Mouse (Mus musculus): ENCODE data around the gene Wscd2. TPM values are rescaled to one million over a fixed set of nuclear protein-coding genes. Genes with fewer than 3 reads are reported as not detected.

Gene Wscd2
- polyA plus RNA-seq, 1 experiment from 2014 or later, result 3.4 TPM

- Histone ChIP-seq H3K36me3 (ENCODE audit: control insufficient read depth, insufficient read depth, low read length) (no peaks in the 10 kb centered on the region), H3K27me3 (replicated peaks; ENCODE audit: control insufficient read depth, insufficient read depth, low read length) (no peaks in the 10 kb centered on the region), H3K27ac (ENCODE audit: low read depth, low read length) (no peak overlapping the region), H3K4me1 (ENCODE audit: control insufficient read depth, insufficient read depth, low read length) (peaks cover 12% of the 10 kb centered on the region; the same call in 1 of the 2 replicates), H3K4me3 (ENCODE audit: low read depth, low read length) (no peak overlapping the region), H3K4me2 (ENCODE audit: low read length) (no peak overlapping the region), H3K9ac (ENCODE audit: low read length) (no peak overlapping the region), H3K9me3 (replicated peaks; ENCODE audit: control insufficient read depth, low read length) (no peaks in the 10 kb centered on the region)
- 76% methylated on average over 6 of the region's 6 CpGs for WGBS
- DNase-seq (ENCODE audit: low spot score) (no peak), ATAC-seq (no peak)
Measured at GRCm38 (mm10) chr5:113521037-113521436, 30.9 kb downstream of the Wscd2 start.

DNA sequence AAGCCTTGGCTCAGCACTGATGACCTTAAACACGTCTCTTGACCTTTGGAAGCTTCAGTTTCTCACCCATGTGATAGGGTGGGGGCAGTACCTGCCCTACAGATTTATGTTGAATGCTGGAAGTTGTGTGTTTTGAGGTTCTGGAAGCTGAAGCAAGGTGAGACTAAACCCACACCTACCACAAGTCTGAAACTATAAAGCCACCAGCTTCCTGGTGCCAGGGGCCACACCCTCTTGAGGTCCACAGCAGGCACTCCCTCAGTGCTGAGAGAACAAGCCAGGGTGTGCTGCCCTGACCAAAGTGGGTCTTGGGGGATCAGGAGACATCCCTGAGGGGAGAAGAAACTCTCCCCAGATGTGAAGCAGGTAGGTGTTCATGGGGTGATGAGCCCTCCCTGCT is 48.7 kb downstream of the Wscd2 start:
- no peak overlapping the region for H3K4me3 ChIP-seq (ENCODE audit: low read depth, low read length)
- 55% methylated on average over 1 of the region's 1 CpGs for WGBS
- H3K36me3 ChIP-seq (ENCODE audit: control insufficient read depth, insufficient read depth, low read length), result no peaks in the 10 kb centered on the region
- H3K4me2 ChIP-seq (ENCODE audit: low read length), result no peak overlapping the region
- no peak for ATAC-seq
- no peaks in the 10 kb centered on the region for H3K9me3 ChIP-seq (replicated peaks; ENCODE audit: control insufficient read depth, low read length)
- DNase-seq (ENCODE audit: low spot score), result no peak
- no peak overlapping the region for H3K9ac ChIP-seq (ENCODE audit: low read length)
- no peak overlapping the region for H3K27ac ChIP-seq (ENCODE audit: low read depth, low read length)
- peaks cover 32% of the 10 kb centered on the region for H3K4me1 ChIP-seq (ENCODE audit: control insufficient read depth, insufficient read depth, low read length)
- no peaks in the 10 kb centered on the region for H3K27me3 ChIP-seq (replicated peaks; ENCODE audit: control insufficient read depth, insufficient read depth, low read length)

DNA sequence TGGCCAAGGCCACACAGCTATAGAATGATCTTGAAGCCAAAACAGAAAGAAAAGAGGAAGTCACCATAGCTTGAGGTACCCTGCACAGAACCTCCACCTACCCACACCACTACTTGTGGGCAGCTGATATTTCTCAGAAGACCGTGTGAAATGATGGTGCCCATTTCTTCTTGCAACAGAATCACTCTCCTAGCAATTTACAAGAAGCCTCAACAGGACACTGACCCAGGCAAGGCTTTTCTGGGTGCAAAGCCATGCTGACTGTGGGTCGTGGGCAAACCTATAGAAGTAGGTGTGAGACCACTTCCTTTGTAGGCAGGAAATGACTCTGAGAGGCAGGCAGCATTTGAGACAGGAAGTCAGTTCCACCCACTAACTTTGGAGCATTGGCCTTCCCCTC is 49.3 kb downstream of the Wscd2 start:
- H3K4me2 ChIP-seq (ENCODE audit: low read length), result no peak overlapping the region
- no peak overlapping the region for H3K9ac ChIP-seq (ENCODE audit: low read length)
- no peaks in the 10 kb centered on the region for H3K27me3 ChIP-seq (replicated peaks; ENCODE audit: control insufficient read depth, insufficient read depth, low read length)
- no peak overlapping the region for H3K4me3 ChIP-seq (ENCODE audit: low read depth, low read length)
- no peak overlapping the region for H3K27ac ChIP-seq (ENCODE audit: low read depth, low read length)
- DNase-seq (ENCODE audit: low spot score), result no peak
- no peak for ATAC-seq
- H3K9me3 ChIP-seq (replicated peaks; ENCODE audit: control insufficient read depth, low read length), result no peaks in the 10 kb centered on the region
- no peaks in the 10 kb centered on the region for H3K36me3 ChIP-seq (ENCODE audit: control insufficient read depth, insufficient read depth, low read length)
- peaks cover 35% of the 10 kb centered on the region for H3K4me1 ChIP-seq (ENCODE audit: control insufficient read depth, insufficient read depth, low read length)
- WGBS, result 72% methylated on average over 2 of the region's 2 CpGs

DNA sequence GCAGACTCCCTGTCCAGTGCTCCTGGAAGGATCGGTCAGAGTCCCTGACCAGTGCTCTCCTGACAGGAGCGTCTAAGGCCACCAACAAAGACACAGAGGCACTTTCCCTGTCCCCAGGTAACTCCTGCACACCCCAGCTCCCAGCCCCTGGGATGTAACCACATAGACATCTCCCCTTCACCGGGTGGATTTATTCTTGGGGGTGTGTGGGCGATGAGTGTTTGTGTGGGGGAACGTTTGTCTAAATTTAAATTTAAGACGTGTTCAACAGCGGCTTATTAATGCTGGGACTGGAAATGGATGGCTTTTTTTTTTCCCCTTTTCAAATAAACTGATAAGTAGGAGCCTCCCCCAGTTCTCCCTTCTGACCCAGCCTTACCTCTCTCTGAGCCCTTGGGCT is 49.7 kb downstream of the Wscd2 start:
- H3K9ac ChIP-seq (ENCODE audit: low read length), result no peak overlapping the region
- no peaks in the 10 kb centered on the region for H3K36me3 ChIP-seq (ENCODE audit: control insufficient read depth, insufficient read depth, low read length)
- no peak for DNase-seq (ENCODE audit: low spot score)
- no peak overlapping the region for H3K27ac ChIP-seq (ENCODE audit: low read depth, low read length)
- H3K4me1 ChIP-seq (ENCODE audit: control insufficient read depth, insufficient read depth, low read length), result peaks cover 37% of the 10 kb centered on the region
- no peak overlapping the region for H3K4me3 ChIP-seq (ENCODE audit: low read depth, low read length)
- ATAC-seq, result no peak
- no peaks in the 10 kb centered on the region for H3K9me3 ChIP-seq (replicated peaks; ENCODE audit: control insufficient read depth, low read length)
- H3K4me2 ChIP-seq (ENCODE audit: low read length), result no peak overlapping the region
- no peaks in the 10 kb centered on the region for H3K27me3 ChIP-seq (replicated peaks; ENCODE audit: control insufficient read depth, insufficient read depth, low read length)
- 91% methylated on average over 7 of the region's 7 CpGs for WGBS

GRCm38 (mm10) chr5:113541196-113541595 is 51.1 kb downstream of the Wscd2 start:
- Histone ChIP-seq H3K27me3 (replicated peaks; ENCODE audit: control insufficient read depth, insufficient read depth, low read length) (no peaks in the 10 kb centered on the region), H3K4me3 (ENCODE audit: low read depth, low read length) (no peak overlapping the region), H3K9me3 (replicated peaks; ENCODE audit: control insufficient read depth, low read length) (no peaks in the 10 kb centered on the region), H3K4me2 (ENCODE audit: low read length) (no peak overlapping the region), H3K9ac (ENCODE audit: low read length) (no peak overlapping the region), H3K27ac (ENCODE audit: low read depth, low read length) (no peak overlapping the region), H3K4me1 (ENCODE audit: control insufficient read depth, insufficient read depth, low read length) (peaks cover 37% of the 10 kb centered on the region), H3K36me3 (ENCODE audit: control insufficient read depth, insufficient read depth, low read length) (no peaks in the 10 kb centered on the region)
- 59% methylated on average over 5 of the region's 5 CpGs for WGBS
- no peak for DNase-seq (ENCODE audit: low spot score)
- ATAC-seq, result no peak

DNA sequence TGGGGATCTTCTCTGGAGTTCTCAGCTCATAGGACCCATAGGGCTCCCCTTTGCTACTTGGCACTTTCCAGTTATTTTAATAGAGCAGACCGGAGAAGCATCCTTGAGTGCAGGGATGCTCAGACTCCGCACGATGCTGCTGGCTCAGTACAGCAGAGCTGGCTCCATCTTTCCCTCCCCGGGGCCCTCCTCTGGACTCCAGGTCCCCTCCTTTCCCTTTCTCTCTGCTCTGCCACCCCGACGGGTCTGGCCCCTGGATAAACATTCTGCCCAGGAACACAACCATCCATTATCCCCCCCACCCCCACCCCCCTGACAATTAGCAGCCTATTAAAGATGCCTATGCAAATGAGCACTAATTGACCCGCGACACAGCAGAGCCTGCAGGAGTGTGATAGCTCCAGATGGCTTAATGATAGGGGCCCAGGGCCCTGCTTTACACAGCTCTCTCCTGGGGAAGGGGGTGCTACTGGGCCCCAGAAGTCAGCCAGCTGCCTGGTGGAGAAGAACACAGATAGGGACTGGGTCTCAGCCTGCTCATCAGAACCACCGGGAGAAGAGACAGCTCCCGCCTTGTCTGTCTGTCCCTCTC is 52.8 kb downstream of the Wscd2 start:
- 8% methylated on average over 10 of the region's 10 CpGs for WGBS
- Histone ChIP-seq H3K27ac (ENCODE audit: low read depth, low read length) (peak overlapping the region; percentile 61), H3K27me3 (replicated peaks; ENCODE audit: control insufficient read depth, insufficient read depth, low read length) (no peaks in the 10 kb centered on the region), H3K4me3 (ENCODE audit: low read depth, low read length) (no peak overlapping the region), H3K36me3 (ENCODE audit: control insufficient read depth, insufficient read depth, low read length) (no peaks in the 10 kb centered on the region), H3K9ac (ENCODE audit: low read length) (no peak overlapping the region), H3K4me1 (ENCODE audit: control insufficient read depth, insufficient read depth, low read length) (peaks cover 32% of the 10 kb centered on the region), H3K9me3 (replicated peaks; ENCODE audit: control insufficient read depth, low read length) (no peaks in the 10 kb centered on the region), H3K4me2 (ENCODE audit: low read length) (peak overlapping the region; percentile 2)
- peak; percentile 90 for DNase-seq (ENCODE audit: low spot score)
- peak; percentile 95 for ATAC-seq

GRCm38 (mm10) chr5:113547949-113548700 is 58.0 kb downstream of the Wscd2 start:
- DNase-seq (ENCODE audit: low spot score) (peak; percentile 76), ATAC-seq (0 out of 2 replicates have a peak, but pooled peaks have one; percentile 24)
- no peak overlapping the region for H3K27ac ChIP-seq (ENCODE audit: low read depth, low read length)
- no peaks in the 10 kb centered on the region for H3K9me3 ChIP-seq (replicated peaks; ENCODE audit: control insufficient read depth, low read length)
- no peaks in the 10 kb centered on the region for H3K36me3 ChIP-seq (ENCODE audit: control insufficient read depth, insufficient read depth, low read length)
- no peak overlapping the region for H3K4me3 ChIP-seq (ENCODE audit: low read depth, low read length)
- 53% methylated on average over 14 of the region's 14 CpGs for WGBS
- peaks cover 12% of the 10 kb centered on the region for H3K4me1 ChIP-seq (ENCODE audit: control insufficient read depth, insufficient read depth, low read length)
- no peaks in the 10 kb centered on the region; the same call in 1 of the 2 replicates for H3K27me3 ChIP-seq (replicated peaks; ENCODE audit: control insufficient read depth, insufficient read depth, low read length)
- H3K9ac ChIP-seq (ENCODE audit: low read length), result no peak overlapping the region
- no peak overlapping the region for H3K4me2 ChIP-seq (ENCODE audit: low read length)

- H3K4me3 ChIP-seq (ENCODE audit: low read depth, low read length), result no peak overlapping the region
- ATAC-seq, result no peak
- WGBS, result 59% methylated on average over 8 of the region's 8 CpGs
- no peaks in the 10 kb centered on the region for H3K36me3 ChIP-seq (ENCODE audit: control insufficient read depth, insufficient read depth, low read length)
- H3K9me3 ChIP-seq (replicated peaks; ENCODE audit: control insufficient read depth, low read length), result no peaks in the 10 kb centered on the region
- H3K27ac ChIP-seq (ENCODE audit: low read depth, low read length), result no peak overlapping the region
- no peak overlapping the region for H3K9ac ChIP-seq (ENCODE audit: low read length)
- no peak for DNase-seq (ENCODE audit: low spot score)
- H3K4me1 ChIP-seq (ENCODE audit: control insufficient read depth, insufficient read depth, low read length), result no peaks in the 10 kb centered on the region
- no peaks in the 10 kb centered on the region; the same call in 1 of the 2 replicates for H3K27me3 ChIP-seq (replicated peaks; ENCODE audit: control insufficient read depth, insufficient read depth, low read length)
- no peak overlapping the region for H3K4me2 ChIP-seq (ENCODE audit: low read length)
Measured at GRCm38 (mm10) chr5:113550249-113550648, 60.1 kb downstream of the Wscd2 start.

DNA sequence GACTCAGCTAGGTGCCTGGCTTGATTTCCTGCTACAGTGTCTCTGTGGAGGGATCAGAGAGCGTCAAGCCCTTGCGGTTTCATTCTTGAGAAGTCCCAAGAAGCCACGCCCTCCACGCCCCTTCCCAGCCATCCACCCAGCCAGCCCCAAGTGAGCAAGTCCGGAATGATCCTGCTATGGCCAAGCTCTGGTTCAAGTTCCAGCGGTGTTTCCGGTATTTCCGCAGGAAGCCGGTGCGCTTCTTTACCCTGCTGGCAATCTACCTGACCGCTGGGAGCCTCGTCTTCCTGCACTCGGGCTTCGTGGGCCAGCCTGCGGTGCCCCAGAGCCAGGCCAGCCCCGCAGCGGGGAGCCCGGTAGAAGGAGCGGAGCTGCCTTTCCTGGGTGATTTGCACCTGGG is 60.6 kb downstream of the Wscd2 start:
- no peak overlapping the region for H3K9ac ChIP-seq (ENCODE audit: low read length)
- no peak for DNase-seq (ENCODE audit: low spot score)

More for the DNA sequence above, 60.6 kb downstream of the Wscd2 start:
- no peaks in the 10 kb centered on the region for H3K4me1 ChIP-seq (ENCODE audit: control insufficient read depth, insufficient read depth, low read length)
- H3K27ac ChIP-seq (ENCODE audit: low read depth, low read length), result no peak overlapping the region
- ATAC-seq, result no peak
- H3K9me3 ChIP-seq (replicated peaks; ENCODE audit: control insufficient read depth, low read length), result no peaks in the 10 kb centered on the region
- no peaks in the 10 kb centered on the region; the same call in 1 of the 2 replicates for H3K27me3 ChIP-seq (replicated peaks; ENCODE audit: control insufficient read depth, insufficient read depth, low read length)
- H3K4me3 ChIP-seq (ENCODE audit: low read depth, low read length), result no peak overlapping the region
- H3K36me3 ChIP-seq (ENCODE audit: control insufficient read depth, insufficient read depth, low read length), result no peaks in the 10 kb centered on the region
- no peak overlapping the region for H3K4me2 ChIP-seq (ENCODE audit: low read length)
- 25% methylated on average over 19 of the region's 19 CpGs for WGBS
